Mouse (Mus musculus) splenic B cell, adult 2 months (primary cell): ENCODE data around the gene Zan.

ENCODE experiments used
- DNase-seq: peaks from one replicate; pipeline ENCODE4 v3.0.0-alpha.2; 2011; ENCODE audit warnings: low read depth, low spot score
- H3K27me3 ChIP-seq: 2 replicates; pipeline ENCODE4 v1.6.1; 2012; ENCODE audit warnings: mild to moderate bottlenecking, low read length, moderate library complexity, mixed read lengths; ENCODE audit not compliant: control insufficient read depth, poor library complexity, insufficient read depth, severe bottlenecking
- H3K36me3 ChIP-seq: 2 replicates; pipeline ENCODE4 v1.6.1; 2012; ENCODE audit warnings: mild to moderate bottlenecking, low read length, moderate library complexity, mixed read lengths; ENCODE audit not compliant: control insufficient read depth, poor library complexity, insufficient read depth, severe bottlenecking

Zan gene

GRCm38 (mm10) chr5:137476964-137477363 lies at the start of gene Zan:
TSS of gene Zan (minus strand) at chr5:137477064.
- no peaks in the 10 kb centered on the region for H3K27me3 ChIP-seq
- H3K36me3 ChIP-seq = no peaks in the 10 kb centered on the region
- DNase-seq = no peak

GRCm38 (mm10) chr5:137526192-137526936 lies 49.5 kb upstream of the Zan start:
- Histone ChIP-seq H3K36me3 (peaks cover 24% of the 10 kb centered on the region), H3K27me3 (no peaks in the 10 kb centered on the region)
- peak; percentile 40 for DNase-seq

GRCm38 (mm10) chr5:137525511-137525910 lies 48.6 kb upstream of the Zan start:
- no peaks in the 10 kb centered on the region for H3K27me3 ChIP-seq
- H3K36me3 ChIP-seq = peaks cover 28% of the 10 kb centered on the region
- no peak for DNase-seq

GRCm38 (mm10) chr5:137524671-137525070 lies 47.8 kb upstream of the Zan start:
- DNase-seq = no peak
- Histone ChIP-seq H3K27me3 (no peaks in the 10 kb centered on the region), H3K36me3 (peaks cover 25% of the 10 kb centered on the region)

GRCm38 (mm10) chr5:137524251-137524515 lies 47.3 kb upstream of the Zan start:
- Histone ChIP-seq H3K27me3 (no peaks in the 10 kb centered on the region), H3K36me3 (peaks cover 28% of the 10 kb centered on the region)
- no peak for DNase-seq

- peaks cover 25% of the 10 kb centered on the region for H3K36me3 ChIP-seq
- DNase-seq = no peak
- H3K27me3 ChIP-seq = no peaks in the 10 kb centered on the region
These were observed 46.8 kb upstream of the Zan start for GRCm38 (mm10) chr5:137523396-137524250.

- DNase-seq = no peak
- Histone ChIP-seq H3K36me3 (peaks cover 22% of the 10 kb centered on the region), H3K27me3 (no peaks in the 10 kb centered on the region)
These were observed 45.8 kb upstream of the Zan start for GRCm38 (mm10) chr5:137522711-137523110.

- H3K27me3 ChIP-seq = no peaks in the 10 kb centered on the region
- DNase-seq = no peak
- peaks cover 18% of the 10 kb centered on the region for H3K36me3 ChIP-seq
These were observed 45.0 kb upstream of the Zan start for GRCm38 (mm10) chr5:137521861-137522260.

GRCm38 (mm10) chr5:137519691-137520550 lies 43.1 kb upstream of the Zan start:
- DNase-seq = no peak
- no peaks in the 10 kb centered on the region for H3K27me3 ChIP-seq

GRCm38 (mm10) chr5:137518436-137518835 lies 41.6 kb upstream of the Zan start, which contains the start of gene Gigyf1:
TSS of gene Gigyf1 (plus strand) at chr5:137518548.
- Histone ChIP-seq H3K36me3 (peaks cover 13% of the 10 kb centered on the region), H3K27me3 (no peaks in the 10 kb centered on the region)
- peak; percentile 53 for DNase-seq

More at GRCm38 (mm10) chr5:137519691-137520550, 43.1 kb upstream of the Zan start:
- H3K36me3 ChIP-seq = peaks cover 13% of the 10 kb centered on the region

GRCm38 (mm10) chr5:137514811-137515210 lies 37.9 kb upstream of the Zan start:
- DNase-seq = no peak

GRCm38 (mm10) chr5:137513951-137514721 lies 37.3 kb upstream of the Zan start:
- Histone ChIP-seq H3K27me3 (no peaks in the 10 kb centered on the region), H3K36me3 (peaks cover under 1% of the 10 kb centered on the region; the same call in 1 of the 2 replicates)
- DNase-seq = no peak

More at GRCm38 (mm10) chr5:137514811-137515210, 37.9 kb upstream of the Zan start:
- Histone ChIP-seq H3K27me3 (no peaks in the 10 kb centered on the region), H3K36me3 (peaks cover 3% of the 10 kb centered on the region; the same call in 1 of the 2 replicates)

- H3K27me3 ChIP-seq = no peaks in the 10 kb centered on the region
- no peaks in the 10 kb centered on the region for H3K36me3 ChIP-seq
- peak; percentile 39 for DNase-seq
These were observed 36.3 kb upstream of the Zan start for GRCm38 (mm10) chr5:137512847-137513794.
